Mouse (Mus musculus) G1E (cell line): Measurements from ENCODE around the gene Mettl6. TPM values are rescaled to one million over a fixed set of nuclear protein-coding genes. Genes with fewer than 3 reads are reported as not detected.

Source experiments
- ATAC-seq: 2 replicates; pipeline ENCODE4 v1.8.0; 2016; ENCODE audit warnings: mild to moderate bottlenecking; ENCODE audit not compliant: insufficient number of reproducible peaks, poor library complexity, low FRiP score, severe bottlenecking; ENCODE audit errors: extremely low read depth
- DNase-seq: peaks from one replicate; pipeline ENCODE4 v3.0.0; 2012; ENCODE audit warnings: low spot score
- H3K27me3 ChIP-seq: 2 replicates; pipeline ENCODE4 v1.6.1; 2012; ENCODE audit warnings: mild to moderate bottlenecking, low read length, inconsistent platforms; ENCODE audit not compliant: insufficient read depth
- H3K36me3 ChIP-seq: replicated peaks from 2 replicates; pipeline ENCODE3; 2012; ENCODE audit warnings: mild to moderate bottlenecking, inconsistent platforms
- H3K4me1 ChIP-seq: 2 replicates; pipeline ENCODE4 v1.6.1; 2012; ENCODE audit warnings: low read depth, low read length, inconsistent platforms, mixed read lengths; ENCODE audit not compliant: insufficient read depth
- H3K4me3 ChIP-seq: 2 replicates; pipeline ENCODE4 v1.5.1; 2012; ENCODE audit warnings: low read depth, mild to moderate bottlenecking, inconsistent platforms, low read length, moderate library complexity, mixed read lengths
- H3K9me3 ChIP-seq: replicated peaks from 2 replicates; pipeline ENCODE4 v1.6.1; 2012; ENCODE audit warnings: inconsistent platforms
- CTCF ChIP-seq: IDR thresholded peaks from 2 replicates; pipeline ENCODE4 v1.5.1; 2012; ENCODE audit warnings: low read depth, low read length, inconsistent platforms, mixed read lengths
- GATA1 ChIP-seq: IDR thresholded peaks from 2 replicates; pipeline ENCODE4 v1.6.1; 2012; ENCODE audit warnings: borderline replicate concordance, low read length, inconsistent platforms, mixed read lengths
- GATA2 ChIP-seq: IDR thresholded peaks from 2 replicates; pipeline ENCODE4 v1.6.1; 2012; ENCODE audit warnings: low read depth, low read length, inconsistent platforms, borderline replicate concordance
- POLR2AphosphoS5 ChIP-seq: IDR thresholded peaks from 2 replicates; pipeline ENCODE4 v1.6.1; 2012; ENCODE audit warnings: low read depth, low read length, inconsistent platforms; ENCODE audit not compliant: insufficient replicate concordance
- TAL1 ChIP-seq: conservative IDR thresholded peaks from 2 replicates; pipeline ENCODE4 v1.6.1; 2012; ENCODE audit warnings: low read depth, low read length, inconsistent platforms, mixed read lengths
- polyA plus RNA-seq: library from polyadenylated mRNA; stranded (reverse); fragments of >175 nt; gene quantifications from 2 replicates; pipeline ENCODE4 v1.2.3, GENCODE M21; 2012
- total RNA-seq, 2 experiments: library from RNA; stranded (forward) in 1 of 2; stranded (reverse) in 1 of 2; fragments of 200-1000 nt in 1 of 2; fragments of >200 nt in 1 of 2; fragmentation: Nextera tagmentation in 1 of 2; gene quantifications; 2 replicates each; pipeline ENCODE4 v1.2.3; 2014 to 2017

Mettl6 gene
- total and polyA plus RNA-seq, 3 experiments: 3.1 to 76.5 (median 57.2) TPM

DNA sequence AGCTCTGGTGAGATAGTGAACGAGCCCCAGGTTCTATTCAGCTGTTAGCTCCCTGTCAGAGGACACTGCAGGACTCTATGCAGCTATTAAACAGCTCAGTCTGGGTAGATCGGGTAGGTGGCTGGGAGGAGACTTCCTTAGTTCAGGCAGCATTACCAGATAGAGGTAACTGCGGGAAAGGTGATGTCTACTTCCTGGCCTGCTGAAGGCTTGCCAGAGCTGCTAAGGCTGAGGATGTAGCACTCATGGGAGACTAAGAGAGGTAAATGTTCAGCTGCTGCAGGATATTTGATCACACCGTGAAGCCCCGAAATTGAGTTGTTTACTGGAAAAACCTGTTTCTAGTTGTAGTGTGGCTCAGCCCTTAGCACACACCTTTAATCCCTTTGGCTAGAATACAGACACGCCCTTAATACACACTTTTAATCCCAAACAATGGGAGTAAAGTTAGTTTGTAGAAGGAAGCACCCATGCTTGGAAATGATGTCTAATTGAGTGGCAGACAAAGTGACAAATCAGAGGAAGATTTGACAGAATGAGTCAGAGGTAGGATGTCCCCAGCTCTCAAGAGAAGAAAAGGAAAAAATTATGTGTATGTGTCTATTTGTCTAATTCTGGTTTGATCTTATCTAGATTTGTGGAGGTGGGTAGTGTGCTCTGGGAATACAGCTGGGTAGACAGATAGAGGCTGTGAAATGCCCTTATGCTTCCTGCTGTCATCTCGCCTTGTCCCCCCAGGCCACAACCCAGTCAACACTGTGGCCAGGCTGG, 30.4 kb upstream of the Mettl6 start:
- no peaks in the 10 kb centered on the region for H3K9me3 ChIP-seq
- H3K4me1 ChIP-seq: no peaks in the 10 kb centered on the region; the same call in none of the 2 replicates
- DNase-seq (no peak), ATAC-seq (no peak)
- H3K36me3 ChIP-seq: no peaks in the 10 kb centered on the region
- peaks cover 58% of the 10 kb centered on the region for H3K27me3 ChIP-seq
- no peak overlapping the region for H3K4me3 ChIP-seq
- TF ChIP-seq POLR2AphosphoS5 (no peak), GATA2 (no peak), CTCF (no peak), TAL1 (no peak), GATA1 (no peak)

DNA sequence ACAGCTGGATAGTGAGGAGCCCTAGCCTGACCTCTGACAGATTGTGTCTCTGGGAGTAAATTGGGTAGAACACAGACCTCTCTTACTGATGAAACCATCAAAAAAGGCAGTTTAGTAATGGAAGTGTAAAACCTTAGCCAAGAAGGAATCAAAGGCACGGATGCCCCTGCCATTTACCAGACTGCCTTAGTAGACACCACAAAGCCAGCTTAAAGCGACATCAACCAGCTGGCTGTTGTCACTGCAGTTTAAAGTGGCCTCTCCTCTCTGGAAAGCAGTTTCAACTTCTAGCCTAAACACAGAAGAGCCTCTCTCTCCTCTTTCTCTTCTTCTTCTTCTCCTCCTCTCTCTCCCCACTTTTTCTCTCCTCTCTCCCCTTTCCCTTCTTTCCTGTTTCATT, 26.5 kb upstream of the Mettl6 start:
- Histone ChIP-seq H3K9me3 (no peaks in the 10 kb centered on the region), H3K4me1 (no peaks in the 10 kb centered on the region), H3K4me3 (no peak overlapping the region), H3K27me3 (peaks cover 54% of the 10 kb centered on the region), H3K36me3 (no peaks in the 10 kb centered on the region)
- no peak for ATAC-seq
- no peak for DNase-seq
- TF ChIP-seq POLR2AphosphoS5 (no peak), GATA1 (no peak), CTCF (no peak), TAL1 (no peak), GATA2 (no peak)

DNA sequence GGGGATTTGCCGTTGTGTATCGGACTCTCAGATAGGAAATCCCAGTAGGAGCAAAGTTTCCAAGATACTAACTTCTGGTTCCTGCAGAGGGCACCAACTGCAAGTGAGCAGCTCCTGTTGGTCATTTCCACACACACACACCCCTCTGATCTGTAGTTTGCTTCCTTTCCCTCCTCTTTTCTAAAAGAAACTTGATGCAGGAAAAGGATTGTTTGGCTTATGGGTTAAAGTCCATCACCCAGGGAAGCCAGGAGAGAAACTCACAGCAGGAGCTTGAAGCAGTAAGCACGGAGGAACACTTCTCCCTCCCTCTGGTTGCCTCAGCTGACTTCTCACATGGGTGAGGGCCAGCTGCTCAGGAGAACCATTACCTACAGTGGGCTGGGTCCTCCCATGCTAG, 24.3 kb upstream of the Mettl6 start:
- DNase-seq (no peak), ATAC-seq (no peak)
- H3K4me1 ChIP-seq: no peaks in the 10 kb centered on the region
- H3K4me3 ChIP-seq: no peak overlapping the region
- peaks cover 44% of the 10 kb centered on the region for H3K27me3 ChIP-seq
- H3K9me3 ChIP-seq: no peaks in the 10 kb centered on the region
- no peak for TF ChIP-seq GATA2
- no peak for TF ChIP-seq POLR2AphosphoS5
- TF ChIP-seq TAL1: no peak
- TF ChIP-seq GATA1: no peak
- no peak for TF ChIP-seq CTCF
- no peaks in the 10 kb centered on the region for H3K36me3 ChIP-seq

DNA sequence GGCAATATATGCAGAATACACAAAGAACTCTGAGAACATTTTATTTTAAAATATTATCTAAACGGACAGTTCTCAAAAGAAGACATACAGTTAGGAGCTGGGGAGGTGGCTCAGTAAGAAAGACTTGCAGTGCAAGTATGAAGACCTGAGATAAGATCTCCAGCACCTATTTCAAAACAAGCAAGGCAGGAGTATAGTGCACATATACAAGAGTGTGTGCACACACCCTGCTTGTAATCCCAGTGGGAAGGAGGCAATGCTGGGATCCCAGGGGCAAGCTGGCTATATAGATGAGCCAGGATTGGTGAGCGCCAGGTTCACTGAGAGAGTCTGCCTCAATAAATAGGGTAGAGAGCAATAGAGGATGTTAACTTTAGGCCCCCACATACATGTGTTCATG, 21.1 kb upstream of the Mettl6 start:
- no peaks in the 10 kb centered on the region for H3K4me1 ChIP-seq
- no peak for DNase-seq
- H3K4me3 ChIP-seq: no peak overlapping the region
- peaks cover 20% of the 10 kb centered on the region for H3K27me3 ChIP-seq
- no peak for ATAC-seq
- peaks cover 9% of the 10 kb centered on the region for H3K36me3 ChIP-seq
- TF ChIP-seq GATA2: no peak
- no peak for TF ChIP-seq GATA1
- no peaks in the 10 kb centered on the region for H3K9me3 ChIP-seq

DNA sequence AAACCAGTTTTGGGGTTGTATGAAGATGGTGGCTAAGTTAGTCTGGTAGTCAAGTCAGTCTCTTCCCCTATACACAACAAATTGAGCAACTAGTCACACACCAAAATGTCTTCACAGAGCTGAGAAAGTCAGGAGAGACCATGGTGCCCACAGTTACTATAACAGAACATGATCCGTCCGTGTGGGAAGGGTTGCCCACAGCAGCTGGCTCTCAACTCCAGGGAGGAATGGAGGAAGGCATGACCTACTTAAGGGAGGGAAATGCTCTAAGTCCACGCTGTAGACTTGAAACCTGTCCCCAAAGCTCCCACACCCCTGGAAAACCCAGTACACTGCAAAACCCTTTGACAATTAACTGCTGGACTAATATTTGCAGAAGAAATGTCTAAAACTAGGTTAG, 15.5 kb upstream of the Mettl6 start:
- no peaks in the 10 kb centered on the region for H3K9me3 ChIP-seq
- peaks cover 60% of the 10 kb centered on the region for H3K36me3 ChIP-seq
- ATAC-seq (no peak), DNase-seq (no peak)
- H3K4me1 ChIP-seq: 0 out of 2 replicates have a peak, but pooled peaks cover 2% of the 10 kb centered on the region
- no peak for TF ChIP-seq POLR2AphosphoS5
- no peak for TF ChIP-seq CTCF
- TF ChIP-seq GATA2: no peak
- TF ChIP-seq GATA1: no peak
- no peak for TF ChIP-seq TAL1
- no peaks in the 10 kb centered on the region for H3K27me3 ChIP-seq
- H3K4me3 ChIP-seq: no peak overlapping the region

DNA sequence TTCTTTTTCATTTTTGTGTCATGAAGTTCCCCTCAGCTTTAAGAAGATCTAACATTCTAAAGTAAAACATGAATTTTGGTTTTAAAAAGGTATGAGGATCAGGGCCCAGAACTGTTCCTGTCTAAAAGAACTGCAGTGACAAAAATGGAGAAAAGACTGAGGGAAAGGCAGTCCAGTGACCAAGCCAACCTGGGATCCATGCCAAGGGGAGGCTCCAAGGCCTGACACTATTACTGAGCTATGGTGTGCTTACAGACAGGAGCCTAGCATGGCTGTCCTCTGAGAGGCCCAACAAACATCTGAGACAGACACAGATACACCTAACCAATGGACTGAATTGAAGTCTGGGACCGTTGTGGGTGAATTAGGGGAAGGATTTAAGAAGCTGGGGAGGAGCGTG, 15.1 kb upstream of the Mettl6 start:
- peaks cover 2% of the 10 kb centered on the region; the same call in 1 of the 2 replicates for H3K4me1 ChIP-seq
- H3K36me3 ChIP-seq: peaks cover 64% of the 10 kb centered on the region
- H3K9me3 ChIP-seq: no peaks in the 10 kb centered on the region
- ATAC-seq (no peak), DNase-seq (no peak)
- no peaks in the 10 kb centered on the region for H3K27me3 ChIP-seq
- H3K4me3 ChIP-seq: no peak overlapping the region
- no peak for TF ChIP-seq POLR2AphosphoS5
- no peak for TF ChIP-seq GATA1
- no peak for TF ChIP-seq TAL1
- no peak for TF ChIP-seq CTCF
- TF ChIP-seq GATA2: no peak

DNA sequence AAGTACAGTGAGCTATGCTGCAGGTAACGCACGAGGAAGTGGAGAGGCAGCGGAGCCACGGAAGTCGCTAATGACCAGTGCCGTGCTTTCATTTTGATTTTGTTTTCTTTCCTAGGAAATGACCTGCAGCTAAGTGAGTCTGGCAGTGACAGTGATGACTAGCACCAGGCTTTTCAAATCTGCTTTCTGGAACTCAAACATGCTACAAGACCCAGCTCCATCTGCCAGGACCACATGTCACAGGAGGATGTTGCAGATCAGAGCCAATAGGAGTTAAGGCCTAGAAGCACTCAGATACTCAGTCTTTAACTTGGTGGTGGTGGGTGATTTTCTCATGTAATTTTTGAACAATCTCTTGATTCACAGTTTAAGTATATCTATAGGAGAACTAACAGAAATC, 11.6 kb upstream of the Mettl6 start:
- no peaks in the 10 kb centered on the region for H3K27me3 ChIP-seq
- ATAC-seq (no peak), DNase-seq (no peak)
- H3K9me3 ChIP-seq: no peaks in the 10 kb centered on the region
- peaks cover 2% of the 10 kb centered on the region; the same call in 1 of the 2 replicates for H3K4me1 ChIP-seq
- peaks cover 93% of the 10 kb centered on the region for H3K36me3 ChIP-seq
- H3K4me3 ChIP-seq: no peak overlapping the region
- TF ChIP-seq GATA1: no peak
- no peak for TF ChIP-seq CTCF
- no peak for TF ChIP-seq GATA2
- TF ChIP-seq TAL1: no peak
- no peak for TF ChIP-seq POLR2AphosphoS5
